Mouse (Mus musculus) midbrain, embryonic 14.5 days (tissue): Measurements from ENCODE around the gene Kcnk5. TPM values are rescaled to one million over a fixed set of nuclear protein-coding genes. Genes with fewer than 3 reads are reported as not detected.

Experiments
- ATAC-seq: fragments of 200-750 bp; cut with Nextera tagmentation; 2 replicates; pipeline ENCODE4 v1.8.0; 2017; ENCODE audit warnings: moderate number of reproducible peaks, moderate library complexity; ENCODE audit not compliant: low FRiP score, low TSS enrichment
- DNase-seq: peaks from one replicate; pipeline ENCODE4 v3.0.0-alpha.2; 2015
- H3K27ac ChIP-seq: fragments of 300-500 bp; sonication (generic); replicated peaks from 2 replicates; pipeline ENCODE4 v1.5.1; 2014; ENCODE audit warnings: mild to moderate bottlenecking, low read depth, low read length, moderate library complexity
- H3K27me3 ChIP-seq: fragments of 300-500 bp; sonication (generic); 2 replicates; pipeline ENCODE4 v1.6.1; 2014; ENCODE audit warnings: low read length, control low read depth, mixed read lengths; ENCODE audit not compliant: control insufficient read depth, insufficient read depth
- H3K36me3 ChIP-seq: fragments of 300-500 bp; sonication (generic); 2 replicates; pipeline ENCODE4 v1.6.1; 2014; ENCODE audit warnings: low read length, control low read depth; ENCODE audit not compliant: control insufficient read depth, insufficient read depth
- H3K4me1 ChIP-seq: fragments of 300-500 bp; sonication (generic); 2 replicates; pipeline ENCODE4 v1.6.1; 2014; ENCODE audit warnings: mild to moderate bottlenecking, antibody characterized with exemption, low read length, control low read depth; ENCODE audit not compliant: control insufficient read depth, insufficient read depth
- H3K4me2 ChIP-seq: fragments of 300-500 bp; sonication (generic); 2 replicates; pipeline ENCODE4 v1.6.1; 2014; ENCODE audit warnings: mild to moderate bottlenecking, low read length, moderate library complexity
- H3K4me3 ChIP-seq: fragments of 300-500 bp; sonication (generic); replicated peaks from 2 replicates; pipeline ENCODE4 v1.5.1; 2014; ENCODE audit warnings: low read depth, low read length
- H3K9ac ChIP-seq: fragments of 300-500 bp; sonication (generic); replicated peaks from 2 replicates; pipeline ENCODE4 v1.6.1; 2014; ENCODE audit warnings: mild to moderate bottlenecking, low read length, moderate library complexity
- H3K9me3 ChIP-seq: fragments of 300-500 bp; sonication (generic); 2 replicates; pipeline ENCODE4 v1.6.1; 2016; ENCODE audit warnings: low read length, control low read depth, mixed read lengths; ENCODE audit not compliant: control insufficient read depth
- WGBS: fragments of 180-500 bp; shearing (Covaris S2); extraction: QIAGEN DNeasy Blood & Tissue Kit; methylation state at CpG from one replicate; pipeline ENCODE4 v1.1.7; 2014; 5-methylcytosine and 5-hydroxymethylcytosine counted together
- polyA plus RNA-seq: library from polyadenylated mRNA; unstranded; fragments of >200 nt; fragmentation: Nextera tagmentation; extraction: Ambion mirVana; gene quantifications from 2 replicates; pipeline ENCODE4 v1.2.1, GENCODE M21; 2014

Kcnk5 gene
- polyA plus RNA-seq, 1 experiment from 2014 or later: 0.88 TPM

- no peaks in the 10 kb centered on the region for H3K4me1 ChIP-seq
- DNase-seq (no peak), ATAC-seq (no peak)
- no peak overlapping the region for H3K4me2 ChIP-seq
- no peaks in the 10 kb centered on the region for H3K9me3 ChIP-seq
- H3K27me3 ChIP-seq: no peaks in the 10 kb centered on the region
- 79% methylated on average over 1 of the region's 1 CpGs for WGBS
- no peak overlapping the region for H3K9ac ChIP-seq
- no peak overlapping the region for H3K27ac ChIP-seq
- no peak overlapping the region for H3K4me3 ChIP-seq
- no peaks in the 10 kb centered on the region for H3K36me3 ChIP-seq
These were observed 13.1 kb downstream of the Kcnk5 start for GRCm38 (mm10) chr14:20168478-20168877.

GRCm38 (mm10) chr14:20168054-20168453, 13.6 kb downstream of the Kcnk5 start:
- no peaks in the 10 kb centered on the region for H3K27me3 ChIP-seq
- no peak overlapping the region for H3K9ac ChIP-seq
- no peaks in the 10 kb centered on the region for H3K9me3 ChIP-seq
- no peak overlapping the region for H3K4me2 ChIP-seq
- WGBS: 90% methylated on average over 2 of the region's 2 CpGs
- H3K4me3 ChIP-seq: no peak overlapping the region
- H3K4me1 ChIP-seq: no peaks in the 10 kb centered on the region
- ATAC-seq (no peak), DNase-seq (no peak)
- H3K27ac ChIP-seq: no peak overlapping the region
- H3K36me3 ChIP-seq: no peaks in the 10 kb centered on the region

GRCm38 (mm10) chr14:20165413-20165812, 16.2 kb downstream of the Kcnk5 start:
- no peak for ATAC-seq
- Histone ChIP-seq H3K27ac (no peak overlapping the region), H3K9me3 (no peaks in the 10 kb centered on the region), H3K4me2 (no peak overlapping the region), H3K4me1 (no peaks in the 10 kb centered on the region), H3K9ac (no peak overlapping the region), H3K36me3 (no peaks in the 10 kb centered on the region), H3K27me3 (no peaks in the 10 kb centered on the region), H3K4me3 (no peak overlapping the region)
- 83% methylated on average over 1 of the region's 1 CpGs for WGBS
- no peak for DNase-seq

GRCm38 (mm10) chr14:20164438-20164837, 17.2 kb downstream of the Kcnk5 start:
- Histone ChIP-seq H3K36me3 (no peaks in the 10 kb centered on the region), H3K27me3 (no peaks in the 10 kb centered on the region), H3K9me3 (no peaks in the 10 kb centered on the region), H3K4me3 (no peak overlapping the region), H3K27ac (no peak overlapping the region), H3K4me1 (no peaks in the 10 kb centered on the region), H3K4me2 (no peak overlapping the region), H3K9ac (no peak overlapping the region)
- ATAC-seq: no peak
- no peak for DNase-seq
- whole genome bisulfite sequencing: 94% methylated on average over 7 of the region's 7 CpGs

- no peak for DNase-seq
- 90% methylated on average over 6 of the region's 6 CpGs for WGBS
These were observed 18.9 kb downstream of the Kcnk5 start for GRCm38 (mm10) chr14:20162686-20163085.

DNA sequence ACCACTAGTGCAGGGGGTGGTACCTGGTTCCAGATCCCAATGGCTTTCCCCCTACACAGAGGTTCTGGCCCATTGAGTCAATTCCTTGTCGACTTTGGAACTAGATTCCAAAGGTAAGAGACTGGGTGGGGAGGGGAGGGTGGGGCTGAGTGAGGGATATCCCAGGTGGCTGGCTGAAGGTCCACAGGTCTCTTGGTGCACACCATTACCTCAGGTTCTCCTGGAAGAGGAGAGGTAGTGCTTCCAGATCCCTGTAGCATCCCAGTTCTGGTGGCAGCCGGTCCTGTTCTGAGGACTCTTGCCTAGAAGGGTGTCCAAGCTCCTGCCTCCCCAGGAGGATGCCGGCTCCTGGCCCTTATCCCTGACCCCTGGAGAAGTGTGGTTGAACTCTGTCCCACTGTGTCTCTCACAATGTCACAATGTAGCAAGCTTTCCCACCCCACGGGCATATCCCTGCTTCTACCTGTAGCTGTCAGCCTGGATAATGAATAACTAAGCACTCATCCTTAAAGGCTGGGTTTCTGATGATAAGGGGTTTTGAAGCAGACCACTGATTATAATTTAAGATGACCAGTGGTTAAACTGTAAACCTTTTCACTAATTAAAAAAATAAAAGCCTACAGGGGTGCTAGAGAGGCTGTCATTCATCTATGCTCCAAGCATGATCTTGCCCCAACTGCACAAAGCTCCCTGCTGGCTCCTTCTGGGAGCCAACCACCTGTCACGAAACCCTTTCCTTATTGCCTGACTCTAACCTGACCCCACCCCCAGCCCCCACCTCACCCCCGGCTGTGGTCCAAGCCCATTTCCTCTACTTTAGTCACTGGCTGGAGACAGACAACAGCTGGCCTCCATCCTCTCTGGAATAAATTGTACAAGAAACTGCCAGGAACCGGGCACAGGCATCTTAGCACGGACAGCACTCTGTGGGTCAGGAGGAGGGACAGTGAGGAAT, 22.6 kb downstream of the Kcnk5 start:
- Histone ChIP-seq H3K4me2 (no peak overlapping the region), H3K27me3 (no peaks in the 10 kb centered on the region), H3K9ac (no peak overlapping the region), H3K4me3 (no peak overlapping the region), H3K36me3 (no peaks in the 10 kb centered on the region), H3K9me3 (no peaks in the 10 kb centered on the region), H3K4me1 (no peaks in the 10 kb centered on the region), H3K27ac (no peak overlapping the region)
- no peak for ATAC-seq
- 72% methylated on average over 8 of the region's 8 CpGs for WGBS
- DNase-seq: no peak

More at GRCm38 (mm10) chr14:20162686-20163085, 18.9 kb downstream of the Kcnk5 start:
- no peak overlapping the region for H3K4me3 ChIP-seq
- H3K27me3 ChIP-seq: no peaks in the 10 kb centered on the region
- H3K27ac ChIP-seq: no peak overlapping the region
- no peak for ATAC-seq
- H3K4me1 ChIP-seq: no peaks in the 10 kb centered on the region
- no peak overlapping the region for H3K9ac ChIP-seq
- H3K4me2 ChIP-seq: no peak overlapping the region
- H3K9me3 ChIP-seq: no peaks in the 10 kb centered on the region
- no peaks in the 10 kb centered on the region for H3K36me3 ChIP-seq

DNA sequence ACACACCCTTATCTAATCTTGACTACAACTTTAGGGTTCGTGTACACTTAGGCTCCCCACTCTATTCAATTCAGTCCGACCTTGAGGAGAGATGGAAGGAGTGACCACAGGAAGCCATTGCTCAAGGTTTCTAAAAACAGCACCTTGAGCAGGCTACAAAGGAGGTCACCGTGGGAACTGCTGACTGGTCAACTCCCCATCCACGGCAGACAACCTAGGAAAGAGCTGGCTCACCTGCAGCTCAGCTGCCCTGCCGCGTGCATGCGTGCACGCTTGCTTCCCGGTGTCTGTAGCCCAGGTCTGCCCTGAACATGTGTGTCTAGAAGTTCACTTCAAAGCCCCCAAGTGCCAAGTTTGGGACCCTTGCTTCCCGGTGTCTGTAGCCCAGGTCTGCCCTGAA, 24.0 kb downstream of the Kcnk5 start:
- H3K9ac ChIP-seq: no peak overlapping the region
- no peaks in the 10 kb centered on the region for H3K36me3 ChIP-seq
- no peaks in the 10 kb centered on the region for H3K27me3 ChIP-seq
- WGBS: 94% methylated on average over 10 of the region's 10 CpGs
- ATAC-seq: no peak
- H3K4me1 ChIP-seq: no peaks in the 10 kb centered on the region
- no peak overlapping the region for H3K4me2 ChIP-seq
- no peaks in the 10 kb centered on the region for H3K9me3 ChIP-seq
- no peak overlapping the region for H3K4me3 ChIP-seq
- no peak overlapping the region for H3K27ac ChIP-seq
- no peak for DNase-seq

- no peaks in the 10 kb centered on the region for H3K36me3 ChIP-seq
- 49% methylated on average over 10 of the region's 10 CpGs for WGBS
- no peaks in the 10 kb centered on the region for H3K9me3 ChIP-seq
- H3K27ac ChIP-seq: no peak overlapping the region
- no peak overlapping the region for H3K9ac ChIP-seq
- no peak for DNase-seq
- no peak for ATAC-seq
- no peaks in the 10 kb centered on the region for H3K27me3 ChIP-seq
- H3K4me2 ChIP-seq: no peak overlapping the region
- no peak overlapping the region for H3K4me3 ChIP-seq
- H3K4me1 ChIP-seq: no peaks in the 10 kb centered on the region
These were observed 25.9 kb downstream of the Kcnk5 start for GRCm38 (mm10) chr14:20155718-20156117.

GRCm38 (mm10) chr14:20154937-20155336, 26.7 kb downstream of the Kcnk5 start:
- Histone ChIP-seq H3K4me1 (no peaks in the 10 kb centered on the region), H3K9me3 (no peaks in the 10 kb centered on the region), H3K4me2 (no peak overlapping the region), H3K27me3 (no peaks in the 10 kb centered on the region), H3K36me3 (no peaks in the 10 kb centered on the region), H3K27ac (no peak overlapping the region), H3K9ac (no peak overlapping the region), H3K4me3 (no peak overlapping the region)
- 93% methylated on average over 4 of the region's 4 CpGs for WGBS
- DNase-seq: no peak
- no peak for ATAC-seq
